Mouse (Mus musculus) spleen, adult 2 months (tissue): ENCODE measurements around the gene Bend6. TPM values are rescaled to one million over a fixed set of nuclear protein-coding genes. Genes with fewer than 3 reads are reported as not detected.
"Not testable (repeated sequence)": the region's sequence is repeated elsewhere in the genome, so short reads cannot be mapped to it uniquely, and the experiment has no call there.

ENCODE experiments used
- DNase-seq, 2 experiments: peaks; one replicate each; pipeline versions ENCODE4 v3.0.0 to v3.0.0-alpha.2; 2012 to 2021; ENCODE audit warnings: low spot score in 2 of 2, low read depth in 1 of 2
- H3K27ac ChIP-seq: fragments of 200-500 bp; 2 replicates; pipeline ENCODE4 v1.5.1; 2012; ENCODE audit warnings: low read length, inconsistent platforms; ENCODE audit not compliant: insufficient read depth
- H3K27me3 ChIP-seq: fragments of 200-500 bp; 2 replicates; pipeline ENCODE4 v1.6.1; 2012; ENCODE audit warnings: mild to moderate bottlenecking, moderate library complexity, low read length, inconsistent platforms; ENCODE audit not compliant: control insufficient read depth, insufficient read depth
- H3K36me3 ChIP-seq: fragments of 200-500 bp; 2 replicates; pipeline ENCODE4 v1.6.1; 2012; ENCODE audit warnings: mild to moderate bottlenecking, low read length, inconsistent platforms; ENCODE audit not compliant: control insufficient read depth, insufficient read depth
- H3K4me1 ChIP-seq: fragments of 200-500 bp; 2 replicates; pipeline ENCODE4 v1.6.1; 2011; ENCODE audit warnings: inconsistent platforms; ENCODE audit not compliant: control insufficient read depth, insufficient read depth, insufficient read length
- H3K4me3 ChIP-seq: fragments of 200-500 bp; 2 replicates; pipeline ENCODE4 v1.5.1; 2011; ENCODE audit warnings: mild to moderate bottlenecking, inconsistent platforms; ENCODE audit not compliant: insufficient read depth, insufficient read length; ENCODE audit errors: extremely low read depth
- CTCF ChIP-seq: fragments of 200-500 bp; IDR thresholded peaks from 2 replicates; pipeline ENCODE4 v1.5.1; 2011; ENCODE audit warnings: mild to moderate bottlenecking, inconsistent platforms; ENCODE audit not compliant: insufficient read depth, insufficient read length, insufficient replicate concordance; ENCODE audit errors: extremely low read depth
- POLR2A ChIP-seq: fragments of 200-500 bp; IDR thresholded peaks from 2 replicates; pipeline ENCODE4 v1.6.1; 2011; ENCODE audit warnings: low read depth, low read length, inconsistent platforms
- WGBS: fragments of 180-500 bp; shearing (Covaris S2); methylation state at CpG from one replicate; pipeline ENCODE4 v1.1.7; 2018; 5-methylcytosine and 5-hydroxymethylcytosine counted together
- polyA plus RNA-seq: library from polyadenylated mRNA; depleted of rRNA; stranded (reverse); fragments of >200 nt; gene quantifications from 2 replicates; pipeline ENCODE4 v1.2.3, GENCODE M21; 2012

The Bend6 gene
- polyA plus RNA-seq, 1 experiment: 0.43 TPM

DNA sequence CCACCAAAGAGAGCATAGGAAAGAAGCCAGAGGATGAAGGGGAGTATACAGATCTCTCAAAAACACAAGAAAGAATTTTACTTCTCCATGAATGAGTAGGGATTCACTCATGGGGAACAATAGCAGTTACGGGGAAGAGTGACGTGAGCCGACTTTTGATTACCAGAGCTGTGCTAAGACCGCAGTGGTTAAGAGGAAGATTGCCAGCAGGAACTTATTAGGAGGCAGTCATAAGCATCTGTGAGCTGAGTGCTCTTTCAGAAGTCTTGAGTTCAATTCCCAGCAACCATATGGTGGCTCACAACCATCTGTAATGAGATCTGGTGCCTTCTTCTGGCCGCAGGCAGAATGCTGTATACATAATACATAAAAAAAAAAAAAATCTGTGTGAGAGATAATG, 34.1 kb downstream of the Bend6 start:
- Histone ChIP-seq H3K4me1 (no peaks in the 10 kb centered on the region), H3K4me3 (no peak overlapping the region), H3K36me3 (no peaks in the 10 kb centered on the region), H3K27me3 (no peaks in the 10 kb centered on the region), H3K27ac (no peak overlapping the region)
- TF ChIP-seq POLR2A: no peak
- TF ChIP-seq CTCF: no peak
- DNase-seq: no peak
- 86% methylated on average over 5 of the region's 5 CpGs for WGBS

DNA sequence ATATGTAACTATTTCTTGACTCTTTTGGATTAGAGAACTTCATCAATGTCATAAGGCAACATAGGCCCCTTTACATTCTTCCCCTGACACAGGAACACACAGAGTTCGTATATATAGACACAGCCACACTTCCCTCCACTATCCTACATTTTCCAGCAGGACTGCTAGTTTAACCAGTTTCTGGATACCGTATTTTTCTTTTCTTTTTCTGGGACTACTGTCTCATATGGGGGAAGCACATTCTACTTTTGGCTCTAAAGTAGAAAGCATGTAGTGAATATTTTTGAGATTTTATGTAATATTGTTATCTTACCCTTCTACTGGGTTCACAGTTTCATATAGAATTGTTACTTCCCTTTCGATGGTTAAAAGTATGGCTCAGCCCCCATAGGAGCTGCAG, 38.2 kb downstream of the Bend6 start:
- no peak for DNase-seq
- H3K36me3 ChIP-seq: no peaks in the 10 kb centered on the region
- WGBS: 83% methylated on average over 3 of the region's 3 CpGs
- H3K27ac ChIP-seq: no peak overlapping the region
- TF ChIP-seq CTCF (no peak), POLR2A (no peak)
- no peak overlapping the region for H3K4me3 ChIP-seq
- no peaks in the 10 kb centered on the region for H3K4me1 ChIP-seq
- H3K27me3 ChIP-seq: no peaks in the 10 kb centered on the region

DNA sequence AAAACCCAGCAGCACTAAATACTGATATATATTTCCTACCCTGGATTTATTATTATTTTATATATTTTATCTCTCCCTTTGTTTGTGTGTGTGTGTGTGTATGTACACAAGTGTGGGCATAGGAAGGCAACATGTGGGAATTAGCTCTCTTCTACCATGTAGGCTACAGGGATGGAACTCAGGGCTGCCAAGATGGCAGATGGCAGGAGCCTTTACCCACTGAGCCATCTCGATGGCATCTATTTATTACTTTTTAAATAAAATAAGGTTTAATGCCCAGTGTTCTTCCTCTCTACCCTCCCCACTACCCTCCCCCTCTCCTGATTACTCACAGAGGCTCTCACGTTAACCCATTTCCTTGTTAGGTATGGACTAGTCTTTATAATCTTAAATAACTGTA, 38.6 kb downstream of the Bend6 start:
- H3K4me3 ChIP-seq: no peak overlapping the region
- TF ChIP-seq POLR2A: no peak
- TF ChIP-seq CTCF: no peak
- no peaks in the 10 kb centered on the region for H3K27me3 ChIP-seq
- H3K4me1 ChIP-seq: no peaks in the 10 kb centered on the region
- H3K27ac ChIP-seq: no peak overlapping the region
- no peak for DNase-seq
- 85% methylated on average over 2 of the region's 2 CpGs for WGBS
- H3K36me3 ChIP-seq: no peaks in the 10 kb centered on the region

DNA sequence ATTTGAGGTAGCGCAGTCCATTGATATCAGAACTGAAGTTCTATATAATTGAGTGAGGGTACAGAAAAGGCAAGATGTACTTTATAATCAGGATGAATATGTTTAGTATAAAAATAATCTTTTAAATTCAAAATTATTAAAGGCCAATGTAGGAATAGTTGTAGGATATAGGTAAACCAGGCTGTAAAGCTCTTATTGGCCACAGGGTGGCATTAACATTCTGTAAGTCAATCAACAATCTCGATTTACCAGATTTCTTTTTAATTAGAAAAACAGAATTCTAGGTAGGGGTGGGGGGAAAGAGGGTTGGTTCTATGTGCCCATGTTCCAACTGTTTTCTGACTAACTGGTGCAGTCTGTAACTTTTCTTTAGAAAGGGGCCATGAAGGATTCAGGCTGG, 60.8 kb downstream of the Bend6 start:
- 90% methylated on average over 2 of the region's 2 CpGs for WGBS
- Histone ChIP-seq H3K4me1 (no peaks in the 10 kb centered on the region), H3K36me3 (no peaks in the 10 kb centered on the region), H3K4me3 (no peak overlapping the region), H3K27me3 (no peaks in the 10 kb centered on the region), H3K27ac (no peak overlapping the region)
- TF ChIP-seq POLR2A (no peak), CTCF (no peak)
- DNase-seq: no peak

DNA sequence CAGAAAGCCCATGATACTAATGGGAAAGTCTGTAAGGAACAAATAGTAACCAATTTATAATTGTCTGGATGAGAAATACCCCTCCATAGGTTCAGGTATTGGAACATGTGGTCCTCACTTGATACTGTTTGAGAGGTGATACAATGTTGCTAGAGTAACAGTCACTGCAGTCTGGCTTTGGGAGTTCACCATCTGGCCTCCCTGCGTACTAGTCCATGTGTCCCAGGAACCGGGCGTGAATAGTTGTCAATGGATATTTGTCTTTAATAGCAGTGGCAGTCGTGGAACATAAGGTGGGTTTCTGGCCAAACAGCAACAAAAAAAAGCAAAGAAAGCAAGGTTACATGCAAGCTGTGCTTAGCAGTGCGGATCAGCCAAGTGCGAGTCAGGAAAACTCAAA, 63.8 kb downstream of the Bend6 start:
- Histone ChIP-seq H3K4me3 (no peak overlapping the region), H3K27me3 (no peaks in the 10 kb centered on the region), H3K27ac (no peak overlapping the region), H3K36me3 (no peaks in the 10 kb centered on the region), H3K4me1 (no peaks in the 10 kb centered on the region)
- no peak for DNase-seq
- WGBS: 81% methylated on average over 6 of the region's 6 CpGs
- TF ChIP-seq CTCF (no peak), POLR2A (no peak)

DNA sequence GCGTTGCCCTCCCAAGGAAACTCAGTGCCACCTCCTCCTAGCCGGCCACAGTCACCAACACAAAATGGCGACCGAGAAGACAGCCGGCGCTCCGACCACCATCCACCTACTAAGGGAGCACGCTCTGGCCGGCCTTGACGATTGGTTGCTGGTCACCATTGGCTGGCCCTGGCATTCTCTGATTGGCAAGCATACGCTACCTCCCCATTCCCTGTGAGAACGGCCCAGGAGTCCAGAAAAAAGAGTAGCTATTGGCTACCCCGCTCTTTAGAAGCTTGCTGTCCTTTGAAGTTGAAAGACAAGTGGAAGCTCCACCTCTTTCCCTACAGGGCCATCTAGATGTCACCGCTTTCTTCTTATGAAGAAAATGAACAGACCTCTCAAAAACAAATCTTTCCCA, 68.7 kb downstream of the Bend6 start:
- H3K4me3 ChIP-seq, H3K36me3 ChIP-seq, H3K27ac ChIP-seq, H3K4me1 ChIP-seq, DNase-seq, H3K27me3 ChIP-seq: not testable (repeated sequence)
- WGBS: 97% methylated on average over 14 of the region's 14 CpGs

DNA sequence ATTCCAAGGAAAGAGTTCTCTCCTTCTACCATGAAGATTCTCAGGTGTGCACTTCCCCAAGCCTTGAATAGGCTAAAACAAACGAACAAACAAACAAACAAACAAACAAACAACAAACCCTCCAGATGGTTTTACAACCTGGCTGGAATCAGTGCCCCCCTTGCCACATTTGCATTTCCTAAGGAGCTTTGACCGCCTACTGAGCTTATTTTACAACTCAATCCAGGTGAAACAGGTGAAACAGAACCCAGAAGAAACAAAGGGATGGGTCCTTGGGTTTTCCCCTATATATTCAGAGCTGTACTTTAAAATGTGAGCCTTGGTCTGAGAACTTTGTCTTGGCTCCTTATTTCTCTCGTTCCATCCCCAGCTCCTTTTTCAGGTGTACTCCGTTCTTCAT, 77.0 kb downstream of the Bend6 start:
- no peaks in the 10 kb centered on the region for H3K4me1 ChIP-seq
- TF ChIP-seq CTCF (no peak), POLR2A (no peak)
- no peak for DNase-seq
- no peaks in the 10 kb centered on the region for H3K36me3 ChIP-seq
- WGBS: 67% methylated on average over 4 of the region's 4 CpGs
- no peak overlapping the region for H3K27ac ChIP-seq
- H3K4me3 ChIP-seq: no peak overlapping the region
- H3K27me3 ChIP-seq: no peaks in the 10 kb centered on the region
